ENCODE assay signal across 7 mouse cellular contexts in the genomic region with DNA sequence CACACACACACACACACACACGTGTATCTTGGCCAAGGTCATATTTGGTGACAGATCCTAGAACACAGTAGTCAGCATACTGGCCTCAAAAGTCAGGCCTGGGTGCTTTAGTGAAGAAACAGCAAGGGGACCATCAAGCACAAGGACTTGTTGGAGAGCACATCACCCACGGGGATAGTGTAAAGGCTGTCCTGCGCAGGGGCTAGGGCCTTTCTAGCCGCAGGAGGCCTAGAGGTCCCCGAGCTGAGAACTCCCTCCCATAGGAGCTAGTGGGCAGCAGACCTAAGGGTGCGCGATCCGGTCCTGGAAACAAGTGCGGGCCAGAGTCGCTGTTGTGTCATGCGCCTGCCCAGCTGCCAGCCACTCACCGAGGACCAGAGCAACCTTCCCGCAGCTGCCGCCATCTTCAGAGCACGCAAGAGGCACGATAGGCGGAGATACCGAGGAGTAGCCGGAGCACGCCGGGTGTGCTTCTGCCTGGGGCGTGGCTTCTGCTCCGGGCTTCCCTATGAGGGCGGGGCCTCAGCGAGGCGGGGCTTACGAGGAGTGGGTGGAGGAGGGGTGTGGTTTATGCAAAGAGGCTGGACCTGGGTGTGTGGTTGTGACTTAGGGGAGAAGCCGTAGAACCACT. TPM values are rescaled to one million over a fixed set of nuclear protein-coding genes. Genes with fewer than 3 reads are reported as not detected.
DNase-seq lines count a peak whose midpoint lies in the region; ATAC-seq lines count a peak whose summit lies in the region.

Prdx3 (minus strand) TSS at position 493 of the 631 bp plus-strand sequence.

- peak; percentile 98 for ATAC-seq in intestine, embryonic 16.5 days
- peak; percentile 99 for ATAC-seq in midbrain, embryonic 11.5 days (ENCODE audit: low FRiP score)

- WGBS in intestine, embryonic 16.5 days = 0% methylated on average over 28 of the region's 28 CpGs
- under 1% methylated on average over 28 of the region's 28 CpGs for WGBS in midbrain, embryonic 11.5 days

- intact Hi-C loops in left cerebral cortex, postnatal 36 days (cut with DNase I) = no loop called here

- peak within 1 kb of the TSS; percentile 83 for H3K4me3 ChIP-seq in intestine, embryonic 16.5 days (ENCODE audit: low read length)
- peak within 1 kb of the TSS; percentile 60 for H3K4me3 ChIP-seq in midbrain, embryonic 11.5 days (ENCODE audit: low read depth, low read length)

- peak within 1 kb of the TSS; percentile 87 for H3K9ac ChIP-seq in intestine, embryonic 16.5 days (ENCODE audit: low read depth, low read length)
- H3K9ac ChIP-seq in midbrain, embryonic 11.5 days (ENCODE audit: low read length) = peak within 1 kb of the TSS; percentile 79

- H3K27me3 ChIP-seq in intestine, embryonic 16.5 days (replicated peaks; ENCODE audit: control insufficient read depth, insufficient read depth, low read length) = no peaks in the 10 kb centered on the region
- H3K27me3 ChIP-seq in midbrain, embryonic 11.5 days (ENCODE audit: control insufficient read depth, insufficient read depth, low read length) = no peaks in the 10 kb centered on the region

- H3K4me1 ChIP-seq in intestine, embryonic 16.5 days (ENCODE audit: control insufficient read depth, insufficient read depth, low read length) = peaks cover 7% of the 10 kb centered on the region; the same call in 1 of the 2 replicates
- no peaks in the 10 kb centered on the region; the same call in 1 of the 2 replicates for H3K4me1 ChIP-seq in midbrain, embryonic 11.5 days (ENCODE audit: control insufficient read depth, insufficient read depth, low read length)

- H3K9me3 ChIP-seq in intestine, embryonic 16.5 days (ENCODE audit: control insufficient read depth, low read length) = no peaks in the 10 kb centered on the region
- H3K9me3 ChIP-seq in midbrain, embryonic 11.5 days (ENCODE audit: control insufficient read depth, low read length) = no peaks in the 10 kb centered on the region

- peak within 1 kb of the TSS; percentile 75 for H3K4me2 ChIP-seq in intestine, embryonic 16.5 days (ENCODE audit: low read depth, low read length)
- H3K4me2 ChIP-seq in midbrain, embryonic 11.5 days = peak within 1 kb of the TSS; percentile 62

- peak; percentile 99 for DNase-seq in adrenal gland, adult 2 months
- DNase-seq in embryo, embryonic 11.5 days (ENCODE audit: low read depth, low spot score) = peak; percentile 90
- DNase-seq in gastrocnemius, postnatal 4 days (ENCODE audit: low spot score in 2 of 2) = peak; percentile 92 to 95
- peak; percentile 89 to 91 for DNase-seq in left cerebral cortex, postnatal 36 days (ENCODE audit: low spot score in 2 of 2)
- peak; percentile 98 for DNase-seq in midbrain, embryonic 11.5 days (ENCODE audit: low spot score, missing footprints)
- peak; percentile 95 for DNase-seq in skeletal muscle tissue, adult 2 months (ENCODE audit: low read depth, low spot score)

- 0 out of 2 replicates have a peak, but pooled peaks cover 2% of the 10 kb centered on the region for H3K36me3 ChIP-seq in intestine, embryonic 16.5 days (ENCODE audit: control insufficient read depth, insufficient read depth, low read length)
- no peaks in the 10 kb centered on the region for H3K36me3 ChIP-seq in midbrain, embryonic 11.5 days (ENCODE audit: control insufficient read depth, insufficient read depth, low read length)

- H3K27ac ChIP-seq in intestine, embryonic 16.5 days (ENCODE audit: low read length) = peak within 1 kb of the TSS; percentile 77
- peak within 1 kb of the TSS; percentile 54; the same call in 1 of the 2 replicates for H3K27ac ChIP-seq in midbrain, embryonic 11.5 days (ENCODE audit: low read depth, low read length)

RNA-seq across cellular contexts. Expression of gene Prdx3, which starts in this region (rescaled TPM):
- 100 to 1,000 TPM; 730 to 855 TPM for total RNA-seq in adrenal gland, adult 2 months (2021)
- polyA plus RNA-seq in adrenal gland, adult 2 months (2012; rRNA removed) = 540 and 603 TPM in 2 replicates
- 100 to 1,000 TPM; 109 to 115 TPM for total RNA-seq in gastrocnemius, postnatal 4 days (2021)
- 161 and 179 TPM in 2 replicates for polyA plus RNA-seq in intestine, embryonic 16.5 days (2015; fragmentation: Nextera tagmentation; extraction: Ambion mirVana)
- total RNA-seq in left cerebral cortex, postnatal 36 days (2021) = 10 to 100 TPM; 71.9 to 74.9 TPM
- 122 and 132 TPM in 2 replicates for polyA plus RNA-seq in midbrain, embryonic 11.5 days (2014; fragmentation: Nextera tagmentation; extraction: Ambion mirVana)

Comparison
In these comparisons a context has a peak if more than half of its experiments do, and no peak if none do; other contexts are left out.
1. Peak in every context shown above with its lines: DNase-seq, ATAC-seq, H3K4me3 ChIP-seq and H3K27ac ChIP-seq.
2. RNA of gene Prdx3 (total RNA-seq): 730 to 855 TPM in adrenal gland, adult 2 months; 109 to 115 TPM in gastrocnemius, postnatal 4 days and 71.9 to 74.9 TPM in left cerebral cortex, postnatal 36 days; every median in the first group is over 4 times any median in the second.